23 mouse cellular contexts compared by ENCODE assay signal in genomic region chr2:5035241-5035640, GRCm38 (mm10). TPM values are rescaled to one million over a fixed set of nuclear protein-coding genes. Genes with fewer than 3 reads are reported as not detected.
"Had no signal": no experiment of that assay in that cellular context is flagged by ENCODE, and none has a peak within 500 bp of the region (broad histone marks: within the 10 kb centered on the region; RNA-seq: fewer than 3 reads in every experiment).

No protein-coding gene starts in this region.

- H3K9ac ChIP-seq: lung, embryonic 15.5 days; midbrain, embryonic 12.5 days; midbrain, embryonic 15.5 days; neural tube, embryonic 12.5 days; stomach, embryonic 15.5 days had no signal

- H3K4me2 ChIP-seq: lung, embryonic 15.5 days; midbrain, embryonic 12.5 days; midbrain, embryonic 15.5 days; neural tube, embryonic 12.5 days; stomach, embryonic 15.5 days had no signal

- H3K27ac ChIP-seq: lung, embryonic 15.5 days; macrophage; midbrain, embryonic 12.5 days; midbrain, embryonic 15.5 days; neural tube, embryonic 12.5 days; stomach, embryonic 15.5 days; stomach, postnatal 0 days had no signal

- DNase-seq: lung, adult 2 months; lung, postnatal 14 days; lung, postnatal 36 days; right cerebral cortex, postnatal 14 days; thymus, adult 2 months; thymus, postnatal 25 days; thymus, postnatal 4 days had no signal

- H3K36me3 ChIP-seq: lung, embryonic 15.5 days; midbrain, embryonic 12.5 days; midbrain, embryonic 15.5 days; neural tube, embryonic 12.5 days; stomach, embryonic 15.5 days had no signal

- ATAC-seq: lung, postnatal 0 days; midbrain, embryonic 15.5 days had no signal

- H3K4me3 ChIP-seq: lung, embryonic 15.5 days; megakaryocyte, embryonic 14.5 days; midbrain, embryonic 12.5 days; midbrain, embryonic 15.5 days; neural tube, embryonic 12.5 days; stomach, embryonic 15.5 days had no signal

- H3K27me3 ChIP-seq: lung, embryonic 15.5 days; megakaryocyte, embryonic 14.5 days; midbrain, embryonic 12.5 days; midbrain, embryonic 15.5 days; neural tube, embryonic 12.5 days; stomach, embryonic 15.5 days had no signal

- H3K9me3 ChIP-seq: lung, embryonic 15.5 days; megakaryocyte, embryonic 14.5 days; midbrain, embryonic 12.5 days; midbrain, embryonic 15.5 days; neural tube, embryonic 12.5 days; stomach, embryonic 15.5 days had no signal

RNA-seq across cellular contexts. Expression of gene Ucma, which starts 59.3 kb away (rescaled TPM):
- total RNA-seq: megakaryocyte progenitor cell, adult 5-6 weeks; monocyte, adult 5-6 weeks; neutrophil, adult 5-6 weeks had no signal
- polyA plus RNA-seq: liver, embryonic 16.5 days; lung, postnatal 0 days; macrophage; midbrain, embryonic 12.5 days; neural tube, embryonic 12.5 days; neural tube, embryonic 14.5 days; spleen, adult 2 months; stomach, embryonic 15.5 days; stomach, postnatal 0 days; testis, adult 2 months had no signal
